Mouse (Mus musculus) MEL (cell line): ENCODE data around the gene Gm6096. TPM values are rescaled to one million over a fixed set of nuclear protein-coding genes. Genes with fewer than 3 reads are reported as not detected.

Experiments used
- DNase-seq: peaks from one replicate; pipeline ENCODE4 v3.0.0; 2011; ENCODE audit warnings: low read depth, low spot score
- H3K27ac ChIP-seq: 2 replicates; pipeline ENCODE4 v1.5.1; 2012; ENCODE audit warnings: low read depth, mild to moderate bottlenecking, control low read depth, low read length, moderate library complexity; ENCODE audit not compliant: control insufficient read depth
- H3K27me3 ChIP-seq, 2 experiments: fragments of 150-350 bp in 1 of 2; sonication (generic) in 1 of 2; 2 replicates each; pipeline ENCODE4 v1.6.1; 2012; ENCODE audit warnings: low read length in 2 of 2, mild to moderate bottlenecking in 2 of 2, improper control_type of control experiment in 1 of 2, moderate library complexity in 1 of 2; ENCODE audit not compliant: insufficient read depth in 2 of 2, control insufficient read depth in 1 of 2
- H3K36me3 ChIP-seq, 2 experiments: 2 replicates each; pipeline ENCODE4 v1.6.1; 2012 to 2014; ENCODE audit warnings: low read length in 2 of 2, improper control_type of control experiment in 1 of 2, inconsistent platforms in 1 of 2, mild to moderate bottlenecking in 1 of 2; ENCODE audit not compliant: insufficient read depth in 2 of 2, control insufficient read depth in 1 of 2
- H3K4me1 ChIP-seq, 2 experiments: fragments of 150-350 bp in 1 of 2; sonication (generic) in 1 of 2; 2 replicates each; pipeline ENCODE4 v1.6.1; 2012; ENCODE audit warnings: low read length in 2 of 2, improper control_type of control experiment in 1 of 2, mild to moderate bottlenecking in 1 of 2; ENCODE audit not compliant: insufficient read depth in 2 of 2, control insufficient read depth in 1 of 2
- H3K4me3 ChIP-seq, 2 experiments: fragments of 150-350 bp in 1 of 2; sonication (generic) in 1 of 2; 2 replicates each; pipeline ENCODE4 v1.5.1; 2012; ENCODE audit warnings: low read depth in 2 of 2, low read length in 2 of 2, mild to moderate bottlenecking in 2 of 2, moderate library complexity in 2 of 2, control low read depth in 1 of 2, improper control_type of control experiment in 1 of 2; ENCODE audit not compliant: control insufficient read depth in 1 of 2, insufficient read depth in 1 of 2
- H3K79me2 ChIP-seq: 2 replicates; pipeline ENCODE4 v1.6.1; 2012; ENCODE audit warnings: mild to moderate bottlenecking, low read length, moderate library complexity; ENCODE audit not compliant: control insufficient read depth, poor library complexity, insufficient read depth
- H3K9ac ChIP-seq: 2 replicates; pipeline ENCODE4 v1.6.1; 2012; ENCODE audit warnings: low read depth, mild to moderate bottlenecking, control low read depth, low read length, moderate library complexity; ENCODE audit not compliant: control insufficient read depth, poor library complexity, severe bottlenecking
- H3K9me3 ChIP-seq: fragments of 150-350 bp; sonication (generic); replicated peaks from 2 replicates; pipeline ENCODE4 v1.6.1; 2012; ENCODE audit warnings: mild to moderate bottlenecking, low read length, improper control_type of control experiment, moderate library complexity; ENCODE audit not compliant: insufficient read depth
- CHD2 ChIP-seq: IDR thresholded peaks from 2 replicates; pipeline ENCODE4 v1.6.1; 2011; ENCODE audit warnings: low read length, improper control_type of control experiment
- CTCF ChIP-seq, 3 experiments: IDR thresholded peaks in 2 of 3; conservative IDR thresholded peaks in 1 of 3; 2 replicates each; pipeline ENCODE4 v1.5.1; 2011 to 2012; ENCODE audit warnings: low read length in 3 of 3, low read depth in 2 of 3, mild to moderate bottlenecking in 2 of 3, improper control_type of control experiment in 1 of 3, inconsistent platforms in 1 of 3, mixed read lengths in 1 of 3, moderate library complexity in 1 of 3; ENCODE audit not compliant: control insufficient read depth in 1 of 3, insufficient read depth in 1 of 3, poor library complexity in 1 of 3, severe bottlenecking in 1 of 3
- ELF1 ChIP-seq: IDR thresholded peaks from 2 replicates; pipeline ENCODE4 v1.6.1; 2014; ENCODE audit warnings: low read depth, mild to moderate bottlenecking, inconsistent platforms, low read length, improper control_type of control experiment, moderate library complexity
- ETS1 ChIP-seq: IDR thresholded peaks from 2 replicates; pipeline ENCODE4 v1.6.1; 2012; ENCODE audit warnings: low read depth, mild to moderate bottlenecking, inconsistent platforms, low read length, improper control_type of control experiment, moderate library complexity
- GATA1 ChIP-seq: IDR thresholded peaks from 2 replicates; pipeline ENCODE4 v1.6.1; 2011; ENCODE audit warnings: low read depth, low read length, improper control_type of control experiment
- JUND ChIP-seq: IDR thresholded peaks from 2 replicates; pipeline ENCODE4 v1.6.1; 2011; ENCODE audit warnings: low read depth, mild to moderate bottlenecking, improper control_type of control experiment, low read length
- KAT2A ChIP-seq: conservative IDR thresholded peaks from 2 replicates; pipeline ENCODE4 v1.6.1; 2012; ENCODE audit warnings: low read depth, low read length, improper control_type of control experiment, inconsistent platforms
- MAFK ChIP-seq: IDR thresholded peaks from 2 replicates; pipeline ENCODE4 v1.6.1; 2011; ENCODE audit warnings: low read depth, mild to moderate bottlenecking, low read length, improper control_type of control experiment, borderline replicate concordance
- MAX ChIP-seq: IDR thresholded peaks from 2 replicates; pipeline ENCODE4 v1.6.1; 2011; ENCODE audit warnings: low read length, improper control_type of control experiment
- MAZ ChIP-seq: IDR thresholded peaks from 2 replicates; pipeline ENCODE4 v1.6.1; 2012; ENCODE audit warnings: low read depth, mild to moderate bottlenecking, inconsistent platforms, low read length, improper control_type of control experiment
- MYC ChIP-seq: IDR thresholded peaks from 2 replicates; pipeline ENCODE4 v1.6.1; 2011; ENCODE audit warnings: low read depth, mild to moderate bottlenecking, low read length, improper control_type of control experiment, moderate library complexity
- NELFE ChIP-seq: IDR thresholded peaks from 2 replicates; pipeline ENCODE4 v1.6.1; 2011; ENCODE audit warnings: low read depth, low read length, improper control_type of control experiment
- NRF1 ChIP-seq: IDR thresholded peaks from 2 replicates; pipeline ENCODE4 v1.6.1; 2014; ENCODE audit warnings: low read depth, mild to moderate bottlenecking, inconsistent platforms, low read length, improper control_type of control experiment, moderate library complexity; ENCODE audit not compliant: poor library complexity, insufficient read depth, severe bottlenecking
- POLR2AphosphoS2 ChIP-seq: IDR thresholded peaks from 2 replicates; pipeline ENCODE4 v1.6.1; 2011; ENCODE audit warnings: low read length, improper control_type of control experiment
- POLR2AphosphoS5 ChIP-seq: IDR thresholded peaks from 2 replicates; pipeline ENCODE4 v1.6.1; 2012; ENCODE audit warnings: low read depth, borderline replicate concordance, mild to moderate bottlenecking, inconsistent platforms, low read length, moderate library complexity, mixed read lengths
- RAD21 ChIP-seq: IDR thresholded peaks from 2 replicates; pipeline ENCODE4 v1.6.1; 2011; ENCODE audit warnings: mild to moderate bottlenecking, low read depth, low read length, improper control_type of control experiment
- RCOR1 ChIP-seq: IDR thresholded peaks from 2 replicates; pipeline ENCODE4 v1.6.1; 2012; ENCODE audit warnings: low read depth, mild to moderate bottlenecking, inconsistent platforms, low read length, improper control_type of control experiment
- SMC3 ChIP-seq: IDR thresholded peaks from 2 replicates; pipeline ENCODE4 v1.6.1; 2011; ENCODE audit warnings: low read depth, low read length, improper control_type of control experiment
- TCF12 ChIP-seq: IDR thresholded peaks from 2 replicates; pipeline ENCODE4 v1.6.1; 2014; ENCODE audit warnings: low read depth, mild to moderate bottlenecking, inconsistent platforms, low read length, improper control_type of control experiment, moderate library complexity
- UBTF ChIP-seq: IDR thresholded peaks from 2 replicates; pipeline ENCODE4 v1.6.1; 2012; ENCODE audit warnings: low read depth, mild to moderate bottlenecking, inconsistent platforms, low read length, improper control_type of control experiment, moderate library complexity, borderline replicate concordance; ENCODE audit not compliant: insufficient read depth
- USF2 ChIP-seq, 2 experiments: IDR thresholded peaks; 2 replicates each; pipeline ENCODE4 v1.6.1; 2011 to 2012; ENCODE audit warnings: improper control_type of control experiment in 2 of 2, low read length in 2 of 2, borderline replicate concordance in 1 of 2, inconsistent platforms in 1 of 2, low read depth in 1 of 2, mild to moderate bottlenecking in 1 of 2; ENCODE audit not compliant: insufficient read depth in 1 of 2
- ZMIZ1 ChIP-seq: IDR thresholded peaks from 2 replicates; pipeline ENCODE4 v1.6.1; 2012; ENCODE audit warnings: low read depth, mild to moderate bottlenecking, inconsistent platforms, low read length, improper control_type of control experiment, moderate library complexity
- ZNF384 ChIP-seq: IDR thresholded peaks from 2 replicates; pipeline ENCODE4 v1.6.1; 2012; ENCODE audit warnings: low read depth, mild to moderate bottlenecking, inconsistent platforms, low read length, improper control_type of control experiment
- polyA plus RNA-seq, 2 experiments: library from polyadenylated mRNA; stranded (reverse) in 1 of 2; unstranded in 1 of 2; fragments of >175 nt in 1 of 2; fragments of >200 nt in 1 of 2; gene quantifications; 2 replicates each; pipeline versions ENCODE4 v1.2.1 to v1.2.4; 2012; ENCODE audit warnings: low replicate concordance in 2 of 2, low read depth in 1 of 2; ENCODE audit not compliant: insufficient read length in 2 of 2, insufficient read depth in 1 of 2, missing spikeins in 1 of 2
- total RNA-seq: library from RNA; depleted of rRNA; stranded (reverse); fragments of 300-350 nt; gene quantifications from 2 replicates; pipeline ENCODE4 v1.2.3, GENCODE M21; 2012

Gene Gm6096
- total and polyA plus RNA-seq, 3 experiments: not detected

GRCm38 (mm10) chr7:34238086-34238485 is 12.8 kb upstream of the Gm6096 start:
- no peak for TF ChIP-seq MYC
- TF ChIP-seq USF2 (IDR thresholded peaks at IDR 0.05; ENCODE audit: borderline replicate concordance in 1 of 2, insufficient read depth in 1 of 2, low read depth in 1 of 2, low read length in 2 of 2): no peak
- TF ChIP-seq CHD2: no peak
- TF ChIP-seq MAX: no peak
- no peak for TF ChIP-seq POLR2AphosphoS2
- TF ChIP-seq MAZ: no peak
- Histone ChIP-seq H3K9me3 (no peaks in the 10 kb centered on the region), H3K79me2 (no peaks in the 10 kb centered on the region; the same call in 1 of the 2 replicates), H3K9ac (no peak overlapping the region), H3K4me3 (no peak overlapping the region), H3K27me3 (no peaks in the 10 kb centered on the region), H3K27ac (no peak overlapping the region), H3K36me3 (no peaks in the 10 kb centered on the region), H3K4me1 (no peaks in the 10 kb centered on the region)
- no peak for DNase-seq

- no peak overlapping the region for H3K27ac ChIP-seq
- no peak overlapping the region for H3K9ac ChIP-seq
- no peak overlapping the region for H3K4me3 ChIP-seq
- peaks cover 0 to 2% of the 10 kb centered on the region in 2 experiments; a peak in 2 of 4 replicates for H3K36me3 ChIP-seq
- DNase-seq: no peak
- no peaks in the 10 kb centered on the region for H3K27me3 ChIP-seq
- TF ChIP-seq ETS1 (no peak), CTCF (IDR thresholded peaks at IDR 0.05 in 2 of 3, conservative IDR thresholded peaks at IDR 0.05 in 1 of 3; ENCODE audit: control insufficient read depth in 1 of 3, insufficient read depth in 1 of 3, low read depth in 2 of 3, low read length in 3 of 3, poor library complexity in 1 of 3, severe bottlenecking in 1 of 3) (no peak), RCOR1 (no peak), MAFK (no peak), GATA1 (no peak), POLR2AphosphoS5 (no peak), UBTF (no peak), SMC3 (no peak), MAX (no peak), TCF12 (no peak), JUND (no peak), NELFE (no peak), ZMIZ1 (no peak), ZNF384 (no peak), ELF1 (no peak), RAD21 (no peak), NRF1 (no peak), KAT2A (no peak), USF2 (IDR thresholded peaks at IDR 0.05; ENCODE audit: borderline replicate concordance in 1 of 2, insufficient read depth in 1 of 2, low read depth in 1 of 2, low read length in 2 of 2) (no peak)
- H3K9me3 ChIP-seq: no peaks in the 10 kb centered on the region
- peaks cover 0 to 4% of the 10 kb centered on the region in 2 experiments; a peak in 1 of 4 replicates for H3K4me1 ChIP-seq
- H3K79me2 ChIP-seq: no peaks in the 10 kb centered on the region
These were observed 8.7 kb upstream of the Gm6096 start for GRCm38 (mm10) chr7:34242176-34242575.
